Mouse (Mus musculus) midbrain, embryonic 10.5 days (tissue): ENCODE measurements around the gene Trpm6. TPM values are rescaled to one million over a fixed set of nuclear protein-coding genes. Genes with fewer than 3 reads are reported as not detected.

Experiments
- DNase-seq: peaks from one replicate; pipeline ENCODE4 v3.0.0-alpha.2; 2017; ENCODE audit warnings: low spot score
- H3K27ac ChIP-seq: fragments of 300-500 bp; sonication (generic); replicated peaks from 2 replicates; pipeline ENCODE4 v1.5.1; 2016; ENCODE audit warnings: mild to moderate bottlenecking
- H3K27me3 ChIP-seq: fragments of 300-500 bp; sonication (generic); 2 replicates; pipeline ENCODE4 v1.6.1; 2016; ENCODE audit warnings: low read depth, mild to moderate bottlenecking; ENCODE audit not compliant: poor library complexity, severe bottlenecking
- H3K36me3 ChIP-seq: fragments of 300-500 bp; sonication (generic); 2 replicates; pipeline ENCODE4 v1.6.1; 2016; ENCODE audit warnings: mild to moderate bottlenecking, moderate library complexity
- H3K4me1 ChIP-seq: fragments of 300-500 bp; sonication (generic); 2 replicates; pipeline ENCODE4 v1.6.1; 2016
- H3K4me3 ChIP-seq: fragments of 300-500 bp; sonication (generic); 2 replicates; pipeline ENCODE4 v1.5.1; 2016; ENCODE audit warnings: mild to moderate bottlenecking, moderate library complexity
- H3K9me3 ChIP-seq: fragments of 300-500 bp; sonication (generic); replicated peaks from 2 replicates; pipeline ENCODE4 v1.6.1; 2016; ENCODE audit warnings: mild to moderate bottlenecking
- WGBS: fragments of 180-500 bp; shearing (Covaris S2); methylation state at CpG from one replicate; pipeline ENCODE4 v1.1.7; 2016; 5-methylcytosine and 5-hydroxymethylcytosine counted together
- polyA plus RNA-seq: library from polyadenylated mRNA; unstranded; fragments of >200 nt; fragmentation: Nextera tagmentation; extraction: Ambion mirVana; gene quantifications from 2 replicates; pipeline ENCODE4 v1.2.1, GENCODE M21; 2016

Trpm6 gene
- polyA plus RNA-seq, 1 experiment from 2014 or later = 0.38 TPM

- no peaks in the 10 kb centered on the region for H3K36me3 ChIP-seq
- H3K27ac ChIP-seq = no peak overlapping the region
- WGBS = 74% methylated on average over 1 of the region's 1 CpGs
- DNase-seq = no peak
- no peak overlapping the region for H3K4me3 ChIP-seq
- H3K9me3 ChIP-seq = no peaks in the 10 kb centered on the region
- no peaks in the 10 kb centered on the region for H3K27me3 ChIP-seq
- H3K4me1 ChIP-seq = no peaks in the 10 kb centered on the region
Measured at GRCm38 (mm10) chr19:18799646-18800045, 49.9 kb downstream of the Trpm6 start.

- no peaks in the 10 kb centered on the region for H3K9me3 ChIP-seq
- DNase-seq = no peak
Measured at GRCm38 (mm10) chr19:18811264-18811663, 61.5 kb downstream of the Trpm6 start.

GRCm38 (mm10) chr19:18815170-18815569 is 65.4 kb downstream of the Trpm6 start:
- 79% methylated on average over 13 of the region's 13 CpGs for WGBS
- Histone ChIP-seq H3K4me1 (no peaks in the 10 kb centered on the region), H3K36me3 (no peaks in the 10 kb centered on the region), H3K4me3 (no peak overlapping the region), H3K27ac (no peak overlapping the region), H3K27me3 (no peaks in the 10 kb centered on the region), H3K9me3 (no peaks in the 10 kb centered on the region)
- DNase-seq = no peak

More at GRCm38 (mm10) chr19:18811264-18811663, 61.5 kb downstream of the Trpm6 start:
- Histone ChIP-seq H3K4me1 (no peaks in the 10 kb centered on the region), H3K36me3 (no peaks in the 10 kb centered on the region), H3K4me3 (no peak overlapping the region), H3K27ac (no peak overlapping the region), H3K27me3 (no peaks in the 10 kb centered on the region)
- WGBS = 84% methylated on average over 3 of the region's 3 CpGs

GRCm38 (mm10) chr19:18817425-18817824 is 67.6 kb downstream of the Trpm6 start:
- H3K27me3 ChIP-seq = no peaks in the 10 kb centered on the region
- H3K27ac ChIP-seq = no peak overlapping the region
- H3K4me3 ChIP-seq = no peak overlapping the region
- no peaks in the 10 kb centered on the region for H3K4me1 ChIP-seq
- H3K36me3 ChIP-seq = no peaks in the 10 kb centered on the region
- WGBS = 86% methylated on average over 2 of the region's 2 CpGs
- H3K9me3 ChIP-seq = no peaks in the 10 kb centered on the region
- DNase-seq = no peak

- Histone ChIP-seq H3K27me3 (no peaks in the 10 kb centered on the region), H3K27ac (no peak overlapping the region), H3K4me3 (no peak overlapping the region), H3K4me1 (no peaks in the 10 kb centered on the region), H3K36me3 (no peaks in the 10 kb centered on the region), H3K9me3 (no peaks in the 10 kb centered on the region)
- DNase-seq = no peak
- 84% methylated on average over 2 of the region's 2 CpGs for WGBS
Measured at GRCm38 (mm10) chr19:18828601-18829000, 78.8 kb downstream of the Trpm6 start.

- no peaks in the 10 kb centered on the region for H3K27me3 ChIP-seq
- no peaks in the 10 kb centered on the region for H3K36me3 ChIP-seq
- no peaks in the 10 kb centered on the region for H3K4me1 ChIP-seq
- H3K27ac ChIP-seq = no peak overlapping the region
- no peak for DNase-seq
- no peaks in the 10 kb centered on the region for H3K9me3 ChIP-seq
- 87% methylated on average over 3 of the region's 3 CpGs for WGBS
- H3K4me3 ChIP-seq = no peak overlapping the region
Measured at GRCm38 (mm10) chr19:18831196-18831595, 81.4 kb downstream of the Trpm6 start.

- Histone ChIP-seq H3K36me3 (no peaks in the 10 kb centered on the region), H3K27me3 (no peaks in the 10 kb centered on the region), H3K4me3 (no peak overlapping the region), H3K27ac (no peak overlapping the region), H3K9me3 (no peaks in the 10 kb centered on the region), H3K4me1 (no peaks in the 10 kb centered on the region)
- WGBS = 14% methylated on average over 6 of the region's 6 CpGs
- peak; percentile 67 for DNase-seq
Measured at GRCm38 (mm10) chr19:18834971-18835370, 85.2 kb downstream of the Trpm6 start.

GRCm38 (mm10) chr19:18841789-18842562 is 92.2 kb downstream of the Trpm6 start:
- H3K4me1 ChIP-seq = no peaks in the 10 kb centered on the region

GRCm38 (mm10) chr19:18842626-18843025 is 92.8 kb downstream of the Trpm6 start:
- 90% methylated on average over 11 of the region's 11 CpGs for WGBS
- DNase-seq = no peak
- Histone ChIP-seq H3K4me1 (no peaks in the 10 kb centered on the region), H3K9me3 (no peaks in the 10 kb centered on the region), H3K27me3 (no peaks in the 10 kb centered on the region), H3K4me3 (no peak overlapping the region), H3K36me3 (no peaks in the 10 kb centered on the region), H3K27ac (no peak overlapping the region)

More at GRCm38 (mm10) chr19:18841789-18842562, 92.2 kb downstream of the Trpm6 start:
- no peaks in the 10 kb centered on the region for H3K27me3 ChIP-seq
- H3K27ac ChIP-seq = no peak overlapping the region
- H3K9me3 ChIP-seq = no peaks in the 10 kb centered on the region
- H3K36me3 ChIP-seq = no peaks in the 10 kb centered on the region
- no peak for DNase-seq
- 88% methylated on average over 19 of the region's 19 CpGs for WGBS
- no peak overlapping the region for H3K4me3 ChIP-seq

GRCm38 (mm10) chr19:18846336-18846735 is 96.6 kb downstream of the Trpm6 start:
- DNase-seq = no peak
- H3K9me3 ChIP-seq = no peaks in the 10 kb centered on the region
- H3K27ac ChIP-seq = no peak overlapping the region
- H3K27me3 ChIP-seq = no peaks in the 10 kb centered on the region
- WGBS = 90% methylated on average over 4 of the region's 4 CpGs
- H3K4me1 ChIP-seq = no peaks in the 10 kb centered on the region
- H3K4me3 ChIP-seq = no peak overlapping the region
- H3K36me3 ChIP-seq = no peaks in the 10 kb centered on the region

GRCm38 (mm10) chr19:18868311-18868710 is 118.5 kb downstream of the Trpm6 start:
- H3K4me1 ChIP-seq = no peaks in the 10 kb centered on the region; the same call in 1 of the 2 replicates
- H3K36me3 ChIP-seq = no peaks in the 10 kb centered on the region
- no peak overlapping the region for H3K27ac ChIP-seq
- H3K9me3 ChIP-seq = no peaks in the 10 kb centered on the region
- 58% methylated on average over 4 of the region's 4 CpGs for WGBS
- H3K4me3 ChIP-seq = no peak overlapping the region
- H3K27me3 ChIP-seq = no peaks in the 10 kb centered on the region
- no peak for DNase-seq

- Histone ChIP-seq H3K4me1 (peaks cover 16% of the 10 kb centered on the region), H3K9me3 (no peaks in the 10 kb centered on the region), H3K4me3 (no peak overlapping the region), H3K36me3 (no peaks in the 10 kb centered on the region), H3K27me3 (no peaks in the 10 kb centered on the region), H3K27ac (no peak overlapping the region)
- 69% methylated on average over 6 of the region's 6 CpGs for WGBS
- no peak for DNase-seq
Measured at GRCm38 (mm10) chr19:18872792-18873569, 123.2 kb downstream of the Trpm6 start.
